Mouse (Mus musculus): ENCODE measurements around the gene Cyp46a1. TPM values are rescaled to one million over a fixed set of nuclear protein-coding genes. Genes with fewer than 3 reads are reported as not detected.

Cyp46a1 gene
- total RNA-seq, 2 experiments from 2014 or later, result 159 to 175 TPM

GRCm38 (mm10) chr12:108310456-108311027, 23.6 kb upstream of the Cyp46a1 start:
- DNase-seq (ENCODE audit: low spot score in 2 of 2), result no peak

GRCm38 (mm10) chr12:108311741-108312290, 22.4 kb upstream of the Cyp46a1 start:
- no peak for DNase-seq (ENCODE audit: low spot score in 2 of 2)

- no peak for DNase-seq (ENCODE audit: low spot score in 2 of 2)
Observed at GRCm38 (mm10) chr12:108312432-108312851, 21.7 kb upstream of the Cyp46a1 start.

- no peak for DNase-seq (ENCODE audit: low spot score in 2 of 2)
Observed at GRCm38 (mm10) chr12:108313244-108313772, 20.9 kb upstream of the Cyp46a1 start.

GRCm38 (mm10) chr12:108315818-108316217, 18.4 kb upstream of the Cyp46a1 start:
- DNase-seq (ENCODE audit: low spot score in 2 of 2), result no peak

- no peak for DNase-seq (ENCODE audit: low spot score in 2 of 2)
Observed at GRCm38 (mm10) chr12:108316655-108317054, 17.5 kb upstream of the Cyp46a1 start.

GRCm38 (mm10) chr12:108317201-108317738, 16.9 kb upstream of the Cyp46a1 start:
- no peak for DNase-seq (ENCODE audit: low spot score in 2 of 2)

- no peak for DNase-seq (ENCODE audit: low spot score in 2 of 2)
Observed at GRCm38 (mm10) chr12:108317826-108318430, 16.3 kb upstream of the Cyp46a1 start.

- no peak for DNase-seq (ENCODE audit: low spot score in 2 of 2)
Observed at GRCm38 (mm10) chr12:108318499-108318898, 15.7 kb upstream of the Cyp46a1 start.

- no peak for DNase-seq (ENCODE audit: low spot score in 2 of 2)
Observed at GRCm38 (mm10) chr12:108320096-108320495, 14.1 kb upstream of the Cyp46a1 start.

- DNase-seq (ENCODE audit: low spot score in 2 of 2), result peak in 1 of 2 experiments; percentile 38
Observed at GRCm38 (mm10) chr12:108326401-108326800, 7.8 kb upstream of the Cyp46a1 start.

- DNase-seq (ENCODE audit: low spot score in 2 of 2), result peak; percentile 86 to 91
Observed at GRCm38 (mm10) chr12:108327889-108328491, 6.2 kb upstream of the Cyp46a1 start.

- DNase-seq (ENCODE audit: low spot score in 2 of 2), result peak; percentile 83 to 88
Observed at GRCm38 (mm10) chr12:108333056-108333455, 1.1 kb upstream of the Cyp46a1 start.

GRCm38 (mm10) chr12:108333481-108333882, 699 bp upstream of the Cyp46a1 start:
- no peak for DNase-seq (ENCODE audit: low spot score in 2 of 2)

GRCm38 (mm10) chr12:108334529-108334928, 348 bp downstream of the Cyp46a1 start:
- DNase-seq (ENCODE audit: low spot score in 2 of 2), result peak in 1 of 2 experiments; percentile 39

GRCm38 (mm10) chr12:108338572-108339190, 4.5 kb downstream of the Cyp46a1 start:
- DNase-seq (ENCODE audit: low spot score in 2 of 2), result peak; percentile 35 to 43

GRCm38 (mm10) chr12:108348151-108348550, 14.0 kb downstream of the Cyp46a1 start:
- no peak for DNase-seq (ENCODE audit: low spot score in 2 of 2)

- peak; percentile 40 to 47 for DNase-seq (ENCODE audit: low spot score in 2 of 2)
Observed at GRCm38 (mm10) chr12:108349026-108349425, 14.8 kb downstream of the Cyp46a1 start.

GRCm38 (mm10) chr12:108350931-108351330, 16.8 kb downstream of the Cyp46a1 start:
- DNase-seq (ENCODE audit: low spot score in 2 of 2), result no peak

GRCm38 (mm10) chr12:108352371-108353136, 18.4 kb downstream of the Cyp46a1 start:
- no peak for DNase-seq (ENCODE audit: low spot score in 2 of 2)

All from layer of hippocampus, adult 18-20 months (tissue).